Mouse (Mus musculus): Measurements from ENCODE around the gene Gm14569.

DNA sequence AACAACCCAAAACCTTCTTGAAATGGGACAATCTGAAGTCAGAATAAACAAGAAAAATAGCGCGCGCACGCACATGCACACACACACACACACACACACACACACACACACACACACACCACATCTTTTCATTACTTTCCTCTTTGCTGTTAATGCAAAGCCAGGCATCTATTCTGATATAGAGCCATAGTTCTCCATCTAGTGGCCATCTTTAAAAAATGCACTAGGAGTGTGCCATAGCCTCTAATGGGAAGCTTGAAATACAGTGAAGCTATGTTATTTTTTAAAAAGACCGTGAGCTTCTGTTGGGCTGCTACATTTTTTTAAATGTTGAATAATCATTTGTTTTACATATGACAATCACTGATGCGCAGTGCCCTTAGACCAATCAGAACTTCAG, 98.4 kb downstream of the Gm14569 start:
- TF ChIP-seq CTCF (conservative IDR thresholded peaks at IDR 0.05; ENCODE audit: low read length) = peak; percentile 35
- no peak for TF ChIP-seq NANOG (IDR thresholded peaks at IDR 0.05; ENCODE audit: borderline replicate concordance, low read length)
- TF ChIP-seq POU5F1 (IDR thresholded peaks at IDR 0.05; ENCODE audit: borderline replicate concordance, low read length) = no peak
